Mouse (Mus musculus): ENCODE results near the gene Ankrd44. TPM values are rescaled to one million over a fixed set of nuclear protein-coding genes. Genes with fewer than 3 reads are reported as not detected.

The Ankrd44 gene
- polyA plus RNA-seq, 1 experiment, result 0.55 TPM

DNA sequence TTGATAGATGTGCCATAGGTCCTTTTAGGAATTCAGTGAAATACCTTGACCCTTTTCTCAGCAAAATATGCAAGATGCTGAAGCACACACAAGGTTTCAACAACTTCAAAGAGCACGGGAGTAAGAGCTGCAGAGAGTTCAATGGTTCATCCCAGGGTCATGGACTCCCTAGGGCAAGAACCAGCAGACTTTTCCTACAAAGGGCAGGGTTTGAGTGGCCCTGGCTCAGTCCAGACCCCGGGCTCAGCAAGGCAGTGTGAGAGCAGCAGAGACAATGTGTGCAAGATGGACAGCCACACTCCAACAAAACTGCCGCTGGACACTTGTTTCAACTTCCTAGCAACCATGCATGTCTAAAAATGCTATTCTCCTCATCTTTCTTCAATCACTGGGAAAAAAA is 98.8 kb downstream of the Ankrd44 start:
- H3K27me3 ChIP-seq (replicated peaks), result no peaks in the 10 kb centered on the region
- H3K9me3 ChIP-seq, result no peaks in the 10 kb centered on the region
- no peak overlapping the region for H3K4me3 ChIP-seq (replicated peaks)
- TF ChIP-seq FLI1 (IDR thresholded peaks at IDR 0.05; ENCODE audit: low read length) (no peak), GATA1 (IDR thresholded peaks at IDR 0.05; ENCODE audit: borderline replicate concordance, low read length) (no peak)
- peaks cover 18% of the 10 kb centered on the region for H3K4me1 ChIP-seq
- H3K36me3 ChIP-seq (replicated peaks; ENCODE audit: low read length), result peaks cover 4% of the 10 kb centered on the region

DNA sequence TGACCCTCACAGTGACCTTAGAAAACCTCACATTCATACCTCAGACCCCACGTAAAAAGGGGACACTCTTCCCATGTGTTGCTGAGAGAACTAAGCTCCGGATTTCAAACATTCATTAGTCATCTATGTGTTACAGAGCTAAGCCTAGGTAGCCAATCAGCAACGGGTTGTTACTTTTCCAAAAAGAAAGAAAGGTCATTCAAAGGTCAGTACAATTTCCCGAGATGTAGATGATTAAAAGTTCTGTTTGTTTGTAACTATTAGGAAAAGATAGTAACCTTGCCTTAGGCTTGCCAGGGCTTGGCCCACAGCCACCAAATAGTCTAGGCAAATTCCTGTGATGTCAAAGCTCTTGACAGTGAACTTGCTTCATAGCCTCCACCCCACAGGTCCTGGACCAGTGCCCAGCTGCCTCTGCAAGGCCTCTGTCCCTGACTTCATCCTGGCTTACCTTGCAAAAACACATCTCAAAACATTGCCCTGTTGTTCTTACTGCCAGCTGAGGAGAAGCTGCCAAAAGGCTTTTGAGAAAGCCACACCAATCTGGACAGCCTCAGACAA is 99.7 kb downstream of the Ankrd44 start:
- Histone ChIP-seq H3K36me3 (replicated peaks; ENCODE audit: low read length) (peaks cover 4% of the 10 kb centered on the region), H3K9me3 (no peaks in the 10 kb centered on the region), H3K27me3 (replicated peaks) (no peaks in the 10 kb centered on the region), H3K4me3 (replicated peaks) (no peak overlapping the region), H3K4me1 (peaks cover 18% of the 10 kb centered on the region)
- TF ChIP-seq GATA1 (IDR thresholded peaks at IDR 0.05; ENCODE audit: borderline replicate concordance, low read length) (no peak), FLI1 (IDR thresholded peaks at IDR 0.05; ENCODE audit: low read length) (no peak)

DNA sequence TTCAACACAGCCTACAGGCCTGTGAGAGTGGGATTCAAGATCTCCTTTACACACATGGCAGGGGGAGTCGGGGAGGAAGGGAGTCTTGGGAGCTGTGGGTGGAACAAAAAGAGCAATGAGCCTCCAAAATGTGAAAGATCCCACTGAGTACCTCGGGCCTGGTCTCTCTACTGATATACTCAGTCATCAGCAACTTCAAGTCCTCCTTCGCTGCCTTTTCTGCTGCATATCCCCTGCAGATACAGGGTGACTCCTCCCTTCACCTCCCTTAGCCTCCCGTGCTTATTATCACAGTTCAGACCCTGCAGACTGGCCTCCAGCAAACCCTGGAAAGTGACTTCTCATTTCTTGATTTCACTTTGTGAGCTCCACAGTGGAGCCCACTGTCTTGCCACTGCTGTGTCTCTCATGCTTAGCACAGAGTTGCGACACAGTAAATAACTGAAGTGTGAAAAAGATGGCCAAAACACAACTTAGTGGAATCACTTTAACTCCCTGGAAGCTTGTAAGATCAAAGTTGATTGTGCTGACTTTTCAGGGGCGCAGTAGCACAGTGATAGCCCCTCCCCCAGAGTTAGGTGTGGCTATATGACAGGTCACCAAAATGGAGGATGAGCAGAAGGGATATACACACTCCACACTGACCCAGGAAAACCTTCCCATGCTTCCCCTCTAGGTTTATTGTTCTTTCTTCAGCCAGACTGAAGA is 100.3 kb downstream of the Ankrd44 start:
- no peaks in the 10 kb centered on the region for H3K27me3 ChIP-seq (replicated peaks)
- no peaks in the 10 kb centered on the region for H3K9me3 ChIP-seq
- peaks cover 18% of the 10 kb centered on the region for H3K4me1 ChIP-seq
- H3K36me3 ChIP-seq (replicated peaks; ENCODE audit: low read length), result peaks cover 4% of the 10 kb centered on the region
- TF ChIP-seq GATA1 (IDR thresholded peaks at IDR 0.05; ENCODE audit: borderline replicate concordance, low read length) (no peak), FLI1 (IDR thresholded peaks at IDR 0.05; ENCODE audit: low read length) (no peak)
- H3K4me3 ChIP-seq (replicated peaks), result no peak overlapping the region

DNA sequence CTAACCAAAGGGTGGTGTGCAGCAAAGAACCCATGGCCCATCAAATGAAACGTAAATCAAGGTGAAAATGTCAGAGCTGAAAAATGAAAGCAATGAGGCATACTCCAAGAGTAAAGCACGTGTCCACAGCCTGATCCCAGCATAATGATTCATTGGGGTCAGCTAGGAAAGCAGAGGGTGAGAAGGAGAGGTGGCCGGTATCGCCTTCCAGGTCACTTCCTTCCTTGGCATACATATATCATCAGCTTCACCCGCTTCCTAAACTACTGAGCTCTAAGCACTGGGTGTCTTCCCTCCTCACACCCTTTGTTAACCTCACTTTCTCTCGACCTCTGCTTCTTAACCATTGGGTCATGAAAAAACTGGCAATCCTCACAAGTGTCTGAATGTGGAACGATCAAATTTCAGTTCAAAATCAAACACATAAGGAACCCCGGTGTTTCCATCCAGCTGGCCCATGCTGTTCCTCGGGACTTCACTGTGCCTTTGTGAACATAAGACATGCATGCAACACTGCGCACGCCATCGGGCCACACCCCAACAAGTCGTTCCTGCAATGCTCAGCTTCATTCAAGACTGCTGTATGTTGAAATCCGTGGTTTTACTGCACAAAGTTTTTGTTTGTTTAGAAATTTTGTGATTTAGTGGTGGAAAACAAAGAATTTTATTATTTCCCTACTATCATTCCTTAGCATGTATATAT is 101.9 kb downstream of the Ankrd44 start:
- no peak for TF ChIP-seq GATA1 (IDR thresholded peaks at IDR 0.05; ENCODE audit: borderline replicate concordance, low read length)
- no peak for TF ChIP-seq FLI1 (IDR thresholded peaks at IDR 0.05; ENCODE audit: low read length)
- no peaks in the 10 kb centered on the region for H3K9me3 ChIP-seq
- no peak overlapping the region for H3K4me3 ChIP-seq (replicated peaks)
- H3K4me1 ChIP-seq, result peaks cover 18% of the 10 kb centered on the region
- no peaks in the 10 kb centered on the region for H3K27me3 ChIP-seq (replicated peaks)
- H3K36me3 ChIP-seq (replicated peaks; ENCODE audit: low read length), result peaks cover 4% of the 10 kb centered on the region

DNA sequence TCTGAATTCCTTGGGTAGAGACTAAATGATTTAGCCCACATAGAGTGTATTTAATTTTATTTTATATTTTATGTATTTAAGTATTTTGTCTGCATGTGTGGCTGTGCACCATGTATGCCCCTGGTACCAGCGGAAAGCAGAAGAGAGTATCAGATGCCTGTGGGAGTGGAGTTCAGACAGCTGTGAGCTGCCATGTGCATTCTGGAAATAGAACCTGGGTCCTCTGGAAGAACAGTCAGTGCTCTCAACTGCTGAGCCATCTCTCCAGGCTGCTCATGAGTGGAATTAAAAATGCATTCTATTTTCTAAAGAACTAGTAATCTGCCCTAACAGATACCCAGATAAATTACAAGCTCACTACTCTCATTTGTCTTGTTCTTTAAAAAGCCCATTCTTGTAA is 104.4 kb downstream of the Ankrd44 start:
- no peaks in the 10 kb centered on the region for H3K9me3 ChIP-seq
- TF ChIP-seq GATA1 (IDR thresholded peaks at IDR 0.05; ENCODE audit: borderline replicate concordance, low read length) (no peak), FLI1 (IDR thresholded peaks at IDR 0.05; ENCODE audit: low read length) (no peak)
- H3K4me1 ChIP-seq, result peaks cover 11% of the 10 kb centered on the region; the same call in 1 of the 2 replicates
- H3K36me3 ChIP-seq (replicated peaks; ENCODE audit: low read length), result peaks cover 2% of the 10 kb centered on the region
- H3K27me3 ChIP-seq (replicated peaks), result no peaks in the 10 kb centered on the region
- H3K4me3 ChIP-seq (replicated peaks), result no peak overlapping the region

DNA sequence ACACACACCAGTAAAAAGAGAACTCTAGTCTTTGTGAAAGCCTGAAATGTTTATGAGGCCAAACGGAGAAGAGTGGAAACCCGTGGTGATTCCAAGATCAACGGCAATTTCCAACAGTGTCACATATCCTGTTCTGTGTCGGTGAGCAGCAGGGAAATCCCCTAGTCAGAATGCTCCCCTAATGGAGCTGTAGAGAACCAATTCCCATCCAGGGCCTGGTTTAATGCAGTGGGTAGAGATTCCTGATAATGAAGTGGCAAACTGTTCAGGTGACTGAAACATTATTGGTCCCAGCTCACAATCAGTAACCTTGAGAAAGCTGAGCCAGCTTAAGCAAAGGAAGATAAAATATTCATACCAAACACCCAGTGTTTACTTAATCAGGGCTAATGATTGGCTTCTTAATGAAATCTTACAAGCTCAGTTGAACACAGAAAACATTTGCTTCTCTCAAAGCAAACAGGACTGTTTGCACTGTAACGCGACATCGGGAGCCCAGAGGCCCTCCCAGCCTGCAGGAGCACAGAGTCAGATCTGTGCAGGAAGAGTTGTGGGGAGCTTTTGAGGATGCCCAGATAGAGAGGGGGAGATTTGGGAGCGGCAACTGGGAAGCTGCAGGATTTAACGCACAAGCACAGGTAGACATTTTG is 110.9 kb downstream of the Ankrd44 start:
- TF ChIP-seq GATA1 (IDR thresholded peaks at IDR 0.05; ENCODE audit: borderline replicate concordance, low read length), result no peak
- TF ChIP-seq FLI1 (IDR thresholded peaks at IDR 0.05; ENCODE audit: low read length), result no peak
- Histone ChIP-seq H3K9me3 (no peaks in the 10 kb centered on the region), H3K27me3 (replicated peaks) (no peaks in the 10 kb centered on the region), H3K36me3 (replicated peaks; ENCODE audit: low read length) (no peaks in the 10 kb centered on the region), H3K4me3 (replicated peaks) (no peak overlapping the region), H3K4me1 (peaks cover 4% of the 10 kb centered on the region)

DNA sequence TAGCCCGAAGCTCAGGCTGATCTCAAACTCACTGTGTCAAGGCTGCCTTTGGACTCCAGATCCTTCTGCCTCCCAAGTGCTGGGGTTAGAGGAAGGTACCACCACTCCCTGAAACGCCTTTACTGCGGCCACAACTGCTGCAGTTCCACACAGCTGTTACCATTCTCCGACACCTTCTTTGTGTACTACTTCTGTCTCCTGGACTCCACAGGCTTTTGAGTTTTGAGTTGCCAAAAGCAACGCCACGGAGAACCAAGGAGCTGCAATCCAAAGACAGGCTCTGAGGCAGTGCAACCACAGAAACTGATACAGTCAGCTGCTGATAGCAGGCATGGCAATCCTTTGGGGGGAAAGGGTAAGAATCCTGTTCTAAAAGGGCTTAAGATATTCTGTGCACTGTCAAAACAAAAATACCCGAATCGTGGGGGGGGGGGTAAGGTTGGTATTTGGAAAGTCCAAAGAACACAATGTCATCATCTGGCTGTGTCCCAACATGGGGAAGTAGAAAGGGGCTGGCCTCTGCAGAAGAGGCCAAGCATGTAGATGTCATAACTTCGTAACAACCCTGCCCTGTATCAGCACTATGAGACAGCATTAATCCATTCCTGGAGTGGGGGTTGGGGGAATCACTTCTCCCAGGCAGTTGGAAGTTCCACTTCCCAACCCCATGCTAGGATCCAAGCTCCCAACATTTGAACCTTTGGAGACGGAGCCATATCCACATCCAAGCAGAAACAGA is 116.2 kb downstream of the Ankrd44 start:
- H3K27me3 ChIP-seq (replicated peaks), result peaks cover 2% of the 10 kb centered on the region
- no peak overlapping the region for H3K4me3 ChIP-seq (replicated peaks)
- peaks cover 14% of the 10 kb centered on the region for H3K4me1 ChIP-seq
- no peaks in the 10 kb centered on the region for H3K36me3 ChIP-seq (replicated peaks; ENCODE audit: low read length)
- no peaks in the 10 kb centered on the region for H3K9me3 ChIP-seq
- TF ChIP-seq GATA1 (IDR thresholded peaks at IDR 0.05; ENCODE audit: borderline replicate concordance, low read length) (no peak), FLI1 (IDR thresholded peaks at IDR 0.05; ENCODE audit: low read length) (no peak)

DNA sequence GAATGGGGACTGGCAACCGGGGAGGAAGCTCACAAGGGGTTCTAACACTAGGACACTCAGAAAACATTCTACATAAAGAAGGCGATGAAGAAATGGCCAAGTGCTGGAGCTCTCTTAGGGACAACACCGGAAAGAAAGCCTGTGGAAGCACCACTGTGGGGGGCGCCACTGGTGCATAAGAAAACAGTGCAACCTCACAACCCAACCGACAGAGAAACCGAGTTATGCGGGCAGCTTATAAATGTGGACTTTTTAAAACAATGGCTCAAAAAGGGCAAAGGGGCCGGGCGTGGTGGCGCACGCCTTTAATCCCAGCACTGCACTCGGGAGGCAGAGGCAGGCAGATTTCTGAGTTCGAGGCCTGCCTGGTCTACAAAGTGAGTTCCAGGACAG is 117.1 kb downstream of the Ankrd44 start:
- no peak for TF ChIP-seq FLI1 (IDR thresholded peaks at IDR 0.05; ENCODE audit: low read length)
- no peak for TF ChIP-seq GATA1 (IDR thresholded peaks at IDR 0.05; ENCODE audit: borderline replicate concordance, low read length)
- H3K27me3 ChIP-seq (replicated peaks), result peaks cover 2% of the 10 kb centered on the region
- peaks cover 14% of the 10 kb centered on the region for H3K4me1 ChIP-seq
- no peaks in the 10 kb centered on the region for H3K9me3 ChIP-seq
- no peak overlapping the region for H3K4me3 ChIP-seq (replicated peaks)
- H3K36me3 ChIP-seq (replicated peaks; ENCODE audit: low read length), result no peaks in the 10 kb centered on the region

DNA sequence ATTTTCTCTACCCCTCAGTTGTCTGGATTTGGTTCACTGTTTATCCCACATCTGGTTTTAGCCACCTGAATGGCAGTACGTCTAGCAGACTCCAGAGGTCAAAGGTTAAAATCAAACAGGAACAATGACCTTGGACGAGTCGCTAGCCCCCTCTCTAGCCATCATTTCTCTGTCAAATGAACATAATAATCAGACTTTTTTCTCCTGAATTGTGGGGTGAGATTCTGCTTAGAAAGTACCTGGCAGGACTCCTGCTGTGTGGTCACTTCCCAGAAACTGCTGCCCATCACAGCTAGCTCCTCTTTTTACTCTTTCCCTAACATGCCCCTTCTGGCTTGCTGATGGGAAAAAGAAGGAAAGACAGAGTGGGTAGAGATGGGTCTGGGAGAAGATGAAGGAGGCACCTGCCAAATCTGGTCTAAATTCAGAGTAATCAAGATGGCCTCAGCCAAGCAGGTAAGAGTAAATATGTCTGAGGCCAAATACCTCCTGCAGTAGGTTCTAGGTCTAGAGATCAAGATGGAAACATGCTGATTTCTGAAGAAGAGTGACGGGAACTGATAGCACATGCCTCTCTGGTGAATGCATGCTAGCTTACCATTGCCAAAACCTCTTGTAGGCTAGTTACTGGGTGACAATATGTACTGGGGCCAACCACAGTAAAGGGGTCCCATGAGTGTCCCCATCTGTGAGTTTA is 117.6 kb downstream of the Ankrd44 start:
- Histone ChIP-seq H3K27me3 (replicated peaks) (peaks cover 2% of the 10 kb centered on the region), H3K36me3 (replicated peaks; ENCODE audit: low read length) (no peaks in the 10 kb centered on the region), H3K4me3 (replicated peaks) (no peak overlapping the region)

More for the DNA sequence above, 117.6 kb downstream of the Ankrd44 start:
- TF ChIP-seq FLI1 (IDR thresholded peaks at IDR 0.05; ENCODE audit: low read length) (no peak), GATA1 (IDR thresholded peaks at IDR 0.05; ENCODE audit: borderline replicate concordance, low read length) (no peak)
- peaks cover 14% of the 10 kb centered on the region for H3K4me1 ChIP-seq
- no peaks in the 10 kb centered on the region for H3K9me3 ChIP-seq

All from megakaryocyte, embryonic 14.5 days (primary cell).